Mouse (Mus musculus): ENCODE data around the gene Slc9c1. TPM values are rescaled to one million over a fixed set of nuclear protein-coding genes. Genes with fewer than 3 reads are reported as not detected.

The Slc9c1 gene
- total RNA-seq, 2 experiments from 2014 or later, result not detected

DNA sequence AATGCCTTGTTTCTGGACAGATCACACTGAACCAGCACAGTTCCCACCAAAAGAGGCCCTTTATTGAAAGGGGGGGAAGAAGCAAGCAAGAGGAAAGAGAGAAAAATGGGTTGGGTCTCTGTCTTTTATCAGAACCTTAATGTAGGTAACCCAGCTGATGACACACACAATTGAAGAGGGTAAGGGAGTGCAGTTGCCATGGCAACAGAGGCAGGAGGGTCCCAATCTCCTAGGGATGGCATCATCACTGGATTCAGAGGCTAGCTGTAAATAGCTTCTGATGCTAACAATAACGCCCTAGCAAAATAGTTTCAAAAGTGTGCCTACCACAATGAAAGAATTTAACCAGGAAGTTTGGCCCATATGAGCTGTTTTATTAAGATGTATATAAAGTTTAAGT, 58.5 kb downstream of the Slc9c1 start:
- Histone ChIP-seq H3K27ac (no peak overlapping the region), H3K4me3 (no peak overlapping the region)
- no peak for DNase-seq
- intact Hi-C loops (cut with DNase I), result no loop called here
- no peak for TF ChIP-seq CTCF (IDR thresholded peaks at IDR 0.05)

DNA sequence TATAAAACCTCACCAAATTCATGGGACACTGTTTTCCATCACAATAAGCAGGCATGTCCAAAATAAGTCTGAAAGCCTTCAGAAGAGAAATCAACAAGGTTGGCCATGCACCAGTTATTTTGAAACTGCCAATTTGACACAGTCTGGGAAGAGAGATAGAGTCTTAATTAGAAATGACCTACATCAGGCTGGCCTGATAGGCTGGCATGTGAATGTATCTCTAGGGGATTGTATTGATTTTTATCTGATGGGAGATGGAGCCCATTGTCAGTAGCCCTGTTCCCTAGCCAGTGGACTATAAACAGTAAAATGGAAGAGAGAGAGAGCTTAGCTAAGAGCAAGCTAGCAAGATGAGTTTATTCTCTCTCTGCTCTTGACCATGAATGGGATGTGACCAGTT, 60.4 kb downstream of the Slc9c1 start:
- no peak for DNase-seq
- intact Hi-C loops (cut with DNase I), result no loop called here
- Histone ChIP-seq H3K4me3 (no peak overlapping the region), H3K27ac (no peak overlapping the region)
- no peak for TF ChIP-seq CTCF (IDR thresholded peaks at IDR 0.05)

DNA sequence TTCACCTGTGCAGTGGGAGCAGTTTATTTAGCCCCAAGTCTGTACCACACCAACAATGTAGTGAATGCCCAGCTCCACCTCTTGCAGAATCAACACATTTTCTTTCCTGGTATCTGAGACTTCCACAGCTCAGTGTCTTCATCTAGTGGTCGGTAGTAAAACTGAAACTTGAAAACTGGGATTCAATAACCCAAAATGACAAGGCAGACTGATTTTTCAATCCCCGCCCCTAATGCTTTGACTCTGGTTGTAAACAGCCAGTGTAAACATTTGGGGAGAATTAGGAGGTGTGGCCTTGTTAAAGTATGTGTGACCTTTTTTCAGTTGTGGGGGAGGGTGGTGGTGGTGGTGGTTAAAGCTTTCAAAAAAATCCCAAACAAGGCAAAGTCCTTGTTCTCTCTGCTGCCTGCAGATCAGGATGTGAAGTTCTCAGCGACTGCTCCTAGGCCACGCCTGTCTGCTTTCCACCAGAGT, 73.4 kb downstream of the Slc9c1 start:
- Histone ChIP-seq H3K4me3 (no peak overlapping the region), H3K27ac (peak overlapping the region; percentile 59; the same call in 1 of the 2 replicates)
- peak; percentile 67 for TF ChIP-seq CTCF (IDR thresholded peaks at IDR 0.05)
- intact Hi-C loops (cut with DNase I), result no loop called here
- DNase-seq, result no peak

DNA sequence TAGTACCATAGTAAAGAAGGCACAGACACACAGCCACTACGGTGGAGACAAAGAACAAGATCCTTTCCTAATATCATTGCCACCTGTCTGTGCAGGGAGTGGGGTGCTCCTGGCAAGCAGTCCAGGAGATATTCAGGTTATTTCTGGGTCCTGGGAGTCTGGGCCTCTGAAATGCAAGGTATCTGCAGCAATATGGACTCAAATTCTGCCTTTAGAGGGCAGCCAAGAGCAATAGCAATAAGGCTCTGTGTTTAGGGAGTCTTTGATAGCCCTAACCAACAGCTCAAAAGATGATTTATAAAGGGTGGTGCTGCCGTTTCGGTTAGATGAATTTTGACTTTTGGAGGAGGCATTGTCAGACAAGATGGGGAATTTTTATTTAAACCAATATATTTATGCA, 74.2 kb downstream of the Slc9c1 start:
- TF ChIP-seq CTCF (IDR thresholded peaks at IDR 0.05), result peak; percentile 61
- intact Hi-C loops (cut with DNase I), result no loop called here

DNA sequence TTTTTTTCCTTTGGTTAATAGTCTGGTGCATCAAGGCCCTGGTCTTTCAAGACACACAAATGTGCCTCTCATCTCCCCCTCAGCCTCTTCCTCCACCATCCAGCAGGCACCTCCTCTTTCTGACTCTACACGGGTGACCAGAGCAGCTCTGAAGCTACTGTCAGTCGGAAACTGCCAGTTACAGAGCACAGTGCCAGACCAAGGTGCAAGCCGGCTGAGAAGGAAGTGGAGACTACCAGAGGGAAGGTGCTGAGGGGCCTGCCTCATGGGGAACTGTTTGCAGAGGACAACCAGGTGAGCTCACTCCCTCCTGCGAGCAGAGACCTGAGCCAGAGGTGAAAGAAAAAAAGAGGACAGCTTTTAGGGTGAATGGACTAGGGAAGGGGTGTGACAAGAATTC, 75.2 kb downstream of the Slc9c1 start, which contains the start of gene Gcsam:
TSS of gene Gcsam (plus strand) at position 114 of the 400 bp plus-strand sequence.
- intact Hi-C loops (cut with DNase I), result no loop called here
- Histone ChIP-seq H3K4me3 (no peak within 1 kb of the TSS), H3K27ac (peak within 1 kb of the TSS; percentile 59; the same call in 1 of the 2 replicates)
- TF ChIP-seq CTCF (IDR thresholded peaks at IDR 0.05), result no peak
- DNase-seq, result no peak

More for the DNA sequence above, 74.2 kb downstream of the Slc9c1 start:
- Histone ChIP-seq H3K4me3 (no peak overlapping the region), H3K27ac (peak overlapping the region; percentile 59; the same call in 1 of the 2 replicates)
- DNase-seq, result no peak

DNA sequence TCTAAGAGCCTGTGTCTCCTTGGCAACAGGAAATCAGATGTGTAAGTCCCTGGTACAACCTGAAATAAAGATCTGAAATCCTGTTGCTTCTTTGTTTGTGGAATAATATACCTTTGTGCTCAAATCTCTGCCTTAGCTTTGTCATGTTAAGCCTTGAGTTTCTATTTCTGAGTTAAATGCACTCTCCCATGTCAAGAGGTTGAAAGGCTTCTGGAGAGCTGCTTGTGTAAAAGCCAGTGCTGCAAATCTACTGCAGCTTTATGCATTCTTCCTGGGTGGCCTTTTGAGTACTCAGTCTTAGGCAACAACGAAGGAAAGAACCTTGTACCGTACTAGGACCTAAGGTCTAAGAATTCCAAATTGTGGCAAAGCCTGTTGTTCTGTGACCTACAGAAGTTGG, 78.1 kb downstream of the Slc9c1 start:
- intact Hi-C loops (cut with DNase I), result no loop called here
- no peak for TF ChIP-seq CTCF (IDR thresholded peaks at IDR 0.05)

DNA sequence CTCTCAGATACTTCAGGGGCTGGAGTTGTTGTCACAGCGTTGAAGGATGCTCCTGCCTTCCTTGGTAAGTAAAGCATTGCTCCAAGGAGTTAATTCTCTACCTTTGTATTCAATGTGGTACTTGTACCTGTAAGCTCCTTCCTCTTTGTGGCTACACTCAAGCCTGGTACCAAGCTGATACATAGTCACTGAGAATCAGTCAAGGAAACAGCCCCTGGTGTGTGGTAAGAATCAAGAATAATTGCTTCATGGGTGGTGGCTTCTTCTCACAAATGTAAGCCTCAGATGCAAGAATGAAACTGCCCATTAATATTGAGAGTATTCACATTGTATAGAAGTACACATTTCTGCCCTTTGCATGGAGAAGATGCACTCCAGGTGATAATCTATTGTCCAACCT, 80.8 kb downstream of the Slc9c1 start:
- intact Hi-C loops (cut with DNase I), result no loop called here
- Histone ChIP-seq H3K4me3 (no peak overlapping the region), H3K27ac (no peak overlapping the region)
- no peak for TF ChIP-seq CTCF (IDR thresholded peaks at IDR 0.05)
- DNase-seq, result no peak

More for the DNA sequence above, 78.1 kb downstream of the Slc9c1 start:
- Histone ChIP-seq H3K4me3 (no peak overlapping the region), H3K27ac (no peak overlapping the region)
- no peak for DNase-seq

DNA sequence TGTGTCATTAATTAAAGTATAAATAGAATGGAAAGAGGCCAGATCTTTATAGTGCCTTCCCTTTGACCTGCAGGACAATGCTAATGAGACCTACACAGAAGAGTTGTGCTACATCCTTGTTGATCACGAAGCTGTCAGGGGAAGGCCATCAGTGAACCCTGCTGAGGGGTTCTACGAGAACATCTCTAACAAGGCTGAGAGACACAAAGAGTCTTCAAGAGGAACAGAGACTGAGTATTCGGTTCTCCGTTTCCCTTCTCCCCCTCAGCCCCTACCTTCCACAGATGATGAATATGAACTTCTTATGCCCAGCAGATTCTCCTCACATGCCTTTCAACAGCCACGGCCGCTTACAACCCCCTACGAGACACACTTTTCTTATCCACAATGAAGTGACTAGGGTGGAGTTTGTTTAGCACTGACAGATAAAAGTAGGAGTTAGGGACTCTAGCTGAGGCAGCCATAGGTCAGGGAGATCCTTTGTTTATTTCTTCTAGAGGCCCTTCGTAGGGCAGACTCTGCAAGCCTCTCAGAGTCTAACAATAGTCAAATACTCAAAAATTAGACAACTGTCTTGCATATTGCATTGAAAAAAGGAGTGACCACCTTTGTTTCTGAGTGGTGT, 84.8 kb downstream of the Slc9c1 start:
- TF ChIP-seq CTCF (IDR thresholded peaks at IDR 0.05), result no peak
- no peak for DNase-seq
- Histone ChIP-seq H3K4me3 (no peak overlapping the region), H3K27ac (no peak overlapping the region)
- intact Hi-C loops (cut with DNase I), result no loop called here

DNA sequence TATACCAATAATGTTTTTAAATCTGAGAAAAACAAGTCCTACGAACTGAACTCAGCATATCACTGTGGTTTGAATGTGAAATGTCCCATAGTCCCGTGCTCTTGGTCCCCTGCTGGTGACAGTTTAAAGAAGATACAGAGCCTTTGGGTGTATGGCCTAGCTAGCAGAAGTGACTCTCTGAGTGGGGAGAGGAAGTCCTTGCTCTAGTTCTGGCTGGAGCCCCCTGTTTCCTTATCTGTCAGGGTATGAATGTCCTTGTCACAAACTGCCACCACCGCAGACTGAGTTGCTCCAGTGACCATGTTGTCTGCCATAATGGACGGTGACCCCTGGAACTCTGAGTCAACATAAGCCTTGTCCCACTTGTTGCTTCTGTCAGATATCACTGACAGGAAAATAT, 88.1 kb downstream of the Slc9c1 start:
- intact Hi-C loops (cut with DNase I), result no loop called here
- no peak overlapping the region for H3K27ac ChIP-seq
- TF ChIP-seq CTCF (IDR thresholded peaks at IDR 0.05), result no peak
- H3K4me3 ChIP-seq, result no peak overlapping the region
- DNase-seq, result no peak

DNA sequence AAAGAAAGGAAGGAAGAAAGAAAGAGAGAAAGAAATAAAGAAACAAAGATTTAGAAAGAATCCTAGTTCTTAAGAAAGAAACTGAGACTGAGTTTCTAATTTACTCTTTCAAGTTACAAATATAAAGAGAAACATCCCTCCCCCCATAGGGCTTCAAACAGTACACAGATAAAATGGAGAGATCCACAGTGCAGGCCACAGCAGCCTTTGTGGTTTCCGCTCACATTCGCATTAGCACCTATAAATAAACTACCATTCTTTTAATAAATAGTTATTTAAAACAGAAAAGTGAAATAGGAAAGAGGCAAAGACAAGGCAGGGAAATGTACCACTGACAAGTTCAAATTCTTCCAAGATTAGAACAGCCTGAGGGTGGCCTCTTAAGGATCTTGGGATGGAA, 89.7 kb downstream of the Slc9c1 start:
- H3K27ac ChIP-seq, result no peak overlapping the region
- TF ChIP-seq CTCF (IDR thresholded peaks at IDR 0.05), result no peak
- intact Hi-C loops (cut with DNase I), result no loop called here
- H3K4me3 ChIP-seq, result no peak overlapping the region
- no peak for DNase-seq

DNA sequence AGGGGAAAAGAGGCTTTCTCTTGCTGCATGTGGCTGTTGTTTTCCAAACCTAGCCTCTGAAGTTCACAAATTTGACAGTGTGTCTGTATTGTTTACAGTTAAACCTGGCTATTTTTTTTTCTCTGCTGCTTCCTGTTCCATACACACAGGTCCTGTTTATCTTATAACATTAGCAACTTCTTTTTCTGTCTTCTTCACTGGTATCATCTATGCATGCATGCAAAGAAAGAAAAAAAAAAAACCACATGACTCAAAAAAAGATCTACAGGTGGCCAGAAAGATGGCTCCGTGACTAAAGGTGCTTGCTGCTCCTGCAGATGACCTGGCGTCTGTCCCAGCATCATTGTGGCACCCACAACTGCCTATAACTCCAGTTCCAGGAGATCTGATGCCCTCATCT, 90.2 kb downstream of the Slc9c1 start:
- no peak for TF ChIP-seq CTCF (IDR thresholded peaks at IDR 0.05)
- intact Hi-C loops (cut with DNase I), result no loop called here
- DNase-seq, result no peak
- H3K27ac ChIP-seq, result no peak overlapping the region
- no peak overlapping the region for H3K4me3 ChIP-seq

DNA sequence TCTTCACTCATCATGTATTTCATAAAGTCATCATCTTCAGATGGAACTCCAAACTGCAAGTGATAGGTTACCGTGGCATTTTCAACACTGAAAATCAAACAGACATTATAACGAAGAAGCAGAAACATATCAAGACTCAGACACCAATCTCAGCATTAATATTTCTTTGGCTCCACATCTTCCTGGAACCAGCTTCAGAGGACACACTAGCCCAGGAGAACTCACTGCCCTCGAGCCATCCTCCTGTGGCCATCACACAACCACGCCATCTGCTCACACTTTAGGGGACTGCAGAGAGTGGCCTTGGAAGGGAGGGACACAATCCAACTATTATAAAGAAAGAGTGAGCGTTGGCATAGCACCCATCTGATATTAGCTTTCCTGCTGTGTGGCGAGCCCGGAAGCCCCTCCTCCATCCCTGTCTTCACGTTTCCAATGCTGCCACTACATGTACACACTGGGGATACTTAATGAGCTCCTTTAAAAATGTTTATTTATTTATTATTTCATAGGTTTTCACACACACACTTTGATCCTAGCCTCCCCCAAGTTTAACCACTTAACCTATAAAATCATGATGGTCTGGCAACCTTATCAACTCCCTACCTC, 94.5 kb downstream of the Slc9c1 start:
- intact Hi-C loops (cut with DNase I), result loop anchor here (1.0 kb wide), 1 partner anchor 46 kb away; no protein-coding TSS in a partner anchor
- no peak overlapping the region for H3K27ac ChIP-seq
- no peak for TF ChIP-seq CTCF (IDR thresholded peaks at IDR 0.05)
- H3K4me3 ChIP-seq, result no peak overlapping the region
- no peak for DNase-seq

DNA sequence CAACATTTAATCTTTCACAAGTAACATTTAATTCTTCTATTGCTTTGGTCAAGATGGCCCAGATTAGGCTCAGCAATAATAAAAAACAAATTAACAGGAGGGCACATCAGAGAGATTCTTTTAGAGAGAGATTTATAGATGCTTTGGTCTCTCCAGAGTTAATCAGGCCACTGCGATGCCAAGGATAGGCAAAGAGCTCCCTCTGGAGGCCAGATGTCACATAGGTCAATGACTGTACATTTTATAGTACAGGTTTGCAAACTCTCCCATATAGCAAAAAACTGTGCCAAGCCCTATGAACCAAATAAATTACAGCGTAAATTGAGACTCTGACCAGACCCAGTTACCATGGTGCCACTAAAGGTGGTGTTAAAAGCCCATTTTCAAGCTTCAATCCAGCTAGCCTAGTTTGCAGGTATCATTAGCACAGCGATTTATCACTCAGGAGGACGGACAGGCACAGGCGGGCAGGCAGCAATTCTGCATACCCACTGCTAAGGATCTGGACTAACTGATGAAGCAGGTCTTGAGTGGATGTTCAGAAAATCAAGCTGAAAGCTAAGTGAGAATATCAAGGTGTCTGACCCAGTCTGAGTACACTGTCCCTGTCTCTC, 95.3 kb downstream of the Slc9c1 start:
- intact Hi-C loops (cut with DNase I), result loop anchor here (1.0 kb wide), 1 partner anchor 47 kb away; no protein-coding TSS in a partner anchor
- DNase-seq, result peak; percentile 54
- H3K27ac ChIP-seq, result no peak overlapping the region
- peak; percentile 92 for TF ChIP-seq CTCF (IDR thresholded peaks at IDR 0.05)
- no peak overlapping the region for H3K4me3 ChIP-seq

Data from gastrocnemius, adult 2 months (tissue).